Mouse (Mus musculus) forebrain, embryonic 15.5 days (tissue): ENCODE data around the gene Gm17617. TPM values are rescaled to one million over a fixed set of nuclear protein-coding genes. Genes with fewer than 3 reads are reported as not detected.

Experiments used
- polyA plus RNA-seq: library from polyadenylated mRNA; unstranded; fragments of >200 nt; fragmentation: Nextera tagmentation; extraction: Ambion mirVana; gene quantifications from 2 replicates; pipeline ENCODE4 v1.2.1, GENCODE M21; 2015

The Gm17617 gene
- polyA plus RNA-seq, 1 experiment from 2014 or later, result not detected

Other genes with a start within 250 kb of the Gm17617 start
- 16.6 and 16.9 TPM in 2 replicates for gene Unc5a, start 184.1 kb downstream of the Gm17617 start, polyA plus RNA-seq
- 0.73 and 1.2 TPM in 2 replicates for gene Hk3, start 112.2 kb downstream of the Gm17617 start, polyA plus RNA-seq
- gene Uimc1, start 33.2 kb downstream of the Gm17617 start, polyA plus RNA-seq, result 21.9 and 23.9 TPM in 2 replicates
- 25.5 and 26.2 TPM in 2 replicates for gene Zfp346, start 28.2 kb downstream of the Gm17617 start, polyA plus RNA-seq
- gene Fgfr4, start 19.1 kb upstream of the Gm17617 start, polyA plus RNA-seq, result 0.51 and 1.1 TPM in 2 replicates
- gene Nsd1, start 76.2 kb upstream of the Gm17617 start, polyA plus RNA-seq, result 59.3 and 59.5 TPM in 2 replicates
- gene Prelid1, start 187.0 kb upstream of the Gm17617 start, polyA plus RNA-seq, result 303 and 314 TPM in 2 replicates
- gene Rab24, start 188.4 kb upstream of the Gm17617 start, polyA plus RNA-seq, result 114 and 118 TPM in 2 replicates
- gene Mxd3, start 196.3 kb upstream of the Gm17617 start, polyA plus RNA-seq, result 28.9 and 30.0 TPM in 2 replicates
- gene Lman2, start 229.2 kb upstream of the Gm17617 start, polyA plus RNA-seq, result 56.7 and 58.0 TPM in 2 replicates
- 0.37 and 0.81 TPM in 2 replicates for gene Rgs14, start 236.2 kb upstream of the Gm17617 start, polyA plus RNA-seq